Mouse (Mus musculus) stomach, embryonic 16.5 days (tissue): ENCODE measurements around the gene Lix1l. TPM values are rescaled to one million over a fixed set of nuclear protein-coding genes. Genes with fewer than 3 reads are reported as not detected.

Experiments used
- ATAC-seq: fragments of 200-750 bp; cut with Nextera tagmentation; 2 replicates; pipeline ENCODE4 v1.8.0; 2017; ENCODE audit warnings: moderate number of reproducible peaks, moderate TSS enrichment; ENCODE audit not compliant: insufficient read depth, low FRiP score
- H3K27ac ChIP-seq: fragments of 300-500 bp; sonication (generic); 2 replicates; pipeline ENCODE4 v1.5.1; 2014; ENCODE audit warnings: low read length
- H3K27me3 ChIP-seq: fragments of 300-500 bp; sonication (generic); 2 replicates; pipeline ENCODE4 v1.6.1; 2014; ENCODE audit warnings: low read length, control low read depth, mixed read lengths; ENCODE audit not compliant: control insufficient read depth, insufficient read depth
- H3K36me3 ChIP-seq: fragments of 300-500 bp; sonication (generic); 2 replicates; pipeline ENCODE4 v1.6.1; 2014; ENCODE audit warnings: low read length; ENCODE audit not compliant: control insufficient read depth, insufficient read depth
- H3K4me1 ChIP-seq: fragments of 300-500 bp; sonication (generic); 2 replicates; pipeline ENCODE4 v1.6.1; 2014; ENCODE audit warnings: low read length, control low read depth, mixed read lengths; ENCODE audit not compliant: control insufficient read depth, insufficient read depth
- H3K4me2 ChIP-seq: fragments of 300-500 bp; sonication (generic); 2 replicates; pipeline ENCODE4 v1.6.1; 2014; ENCODE audit warnings: low read depth, low read length, mixed read lengths
- H3K4me3 ChIP-seq: fragments of 300-500 bp; sonication (generic); replicated peaks from 2 replicates; pipeline ENCODE4 v1.5.1; 2014; ENCODE audit warnings: mild to moderate bottlenecking, low read length
- H3K9ac ChIP-seq: fragments of 300-500 bp; sonication (generic); 2 replicates; pipeline ENCODE4 v1.6.1; 2014; ENCODE audit warnings: low read length
- H3K9me3 ChIP-seq: fragments of 300-500 bp; sonication (generic); replicated peaks from 2 replicates; pipeline ENCODE4 v1.6.1; 2016; ENCODE audit warnings: low read length, control low read depth; ENCODE audit not compliant: control insufficient read depth
- WGBS: fragments of 180-500 bp; shearing (Covaris S2); extraction: QIAGEN DNeasy Blood & Tissue Kit; methylation state at CpG from one replicate; pipeline ENCODE4 v1.1.7; 2014; 5-methylcytosine and 5-hydroxymethylcytosine counted together
- polyA plus RNA-seq: library from polyadenylated mRNA; unstranded; fragments of >200 nt; fragmentation: Nextera tagmentation; extraction: Ambion mirVana; gene quantifications from 2 replicates; pipeline ENCODE4 v1.2.1, GENCODE M21; 2015

Gene Lix1l
- polyA plus RNA-seq, 1 experiment from 2014 or later = 7.5 TPM

DNA sequence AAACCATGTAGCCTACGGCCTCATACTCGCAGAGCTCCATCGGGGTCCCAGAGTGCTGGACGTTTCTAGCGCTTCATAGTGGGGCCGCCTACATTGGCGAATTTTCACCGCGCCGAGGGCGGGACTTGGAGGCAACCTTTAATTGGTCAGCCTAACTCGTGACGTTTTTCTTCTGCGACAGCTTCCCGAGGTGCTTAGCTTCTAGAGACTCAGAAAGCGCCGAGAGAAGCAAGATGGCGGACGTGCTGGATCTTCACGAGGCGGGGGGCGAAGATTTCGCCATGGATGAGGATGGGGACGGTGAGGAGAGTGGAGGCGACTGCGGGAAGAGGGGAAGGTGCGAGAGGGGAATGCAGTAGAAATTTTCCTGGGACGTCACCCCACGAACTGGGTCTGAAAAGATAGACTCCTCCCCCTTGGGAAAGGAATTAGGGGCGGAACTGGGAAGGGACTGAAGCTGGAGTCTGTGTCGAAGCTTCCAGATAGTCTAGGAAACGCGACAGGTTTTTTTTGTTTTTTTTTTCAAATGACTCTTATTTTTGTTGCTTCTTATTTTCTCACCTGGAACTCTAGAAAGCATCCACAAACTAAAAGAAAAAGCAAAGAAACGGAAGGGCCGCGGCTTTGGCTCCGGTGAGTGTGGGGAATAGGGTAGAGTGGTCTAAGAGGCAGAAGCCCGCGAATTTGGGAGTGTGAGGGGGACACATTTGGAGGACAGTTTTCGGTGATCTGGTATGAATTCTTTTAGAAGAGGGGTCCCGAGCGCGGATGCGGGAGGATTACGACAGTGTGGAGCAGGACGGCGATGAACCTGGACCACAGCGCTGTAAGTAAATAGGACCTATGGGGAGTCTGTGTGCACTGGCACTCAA lies 29.0 kb downstream of the Lix1l start, which contains the start of gene Rbm8a:
Rbm8a (plus strand) TSS at position 205 of the 872 bp plus-strand sequence.
- peak within 1 kb of the TSS; percentile 81 for H3K27ac ChIP-seq
- peak within 1 kb of the TSS; percentile 82 for H3K9ac ChIP-seq
- WGBS = 1% methylated on average over 48 of the region's 48 CpGs
- H3K36me3 ChIP-seq = peaks cover 6% of the 10 kb centered on the region; the same call in 1 of the 2 replicates
- ATAC-seq = peak; percentile 97
- H3K4me3 ChIP-seq = peak within 1 kb of the TSS; percentile 85
- H3K27me3 ChIP-seq = no peaks in the 10 kb centered on the region
- peak within 1 kb of the TSS; percentile 88 for H3K4me2 ChIP-seq
- peaks cover 12% of the 10 kb centered on the region for H3K4me1 ChIP-seq
- H3K9me3 ChIP-seq = no peaks in the 10 kb centered on the region

DNA sequence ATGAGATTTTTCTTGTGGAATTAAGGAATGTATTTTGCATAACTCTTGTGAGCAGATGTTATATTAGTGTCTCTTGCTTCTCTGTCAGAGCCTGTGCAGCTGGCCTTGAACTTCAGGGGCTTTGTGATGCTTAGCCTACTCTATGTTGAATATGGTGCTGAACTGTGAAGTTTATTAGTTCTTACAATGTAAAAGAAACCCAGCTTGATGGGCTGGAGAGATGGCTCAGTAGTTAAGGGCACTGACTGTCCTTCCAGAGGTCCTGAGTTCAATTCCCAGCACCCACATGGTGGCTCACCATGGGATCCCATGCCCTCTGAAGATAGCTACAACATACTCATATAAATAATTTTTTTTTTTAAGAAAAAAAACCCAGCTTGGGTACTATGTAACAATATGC lies 31.1 kb downstream of the Lix1l start:
- Histone ChIP-seq H3K9ac (no peak overlapping the region), H3K4me3 (no peak overlapping the region), H3K36me3 (peaks cover 6% of the 10 kb centered on the region; the same call in 1 of the 2 replicates), H3K27me3 (no peaks in the 10 kb centered on the region), H3K9me3 (no peaks in the 10 kb centered on the region), H3K27ac (no peak overlapping the region), H3K4me2 (no peak overlapping the region), H3K4me1 (peaks cover 20% of the 10 kb centered on the region)
- ATAC-seq = no peak

DNA sequence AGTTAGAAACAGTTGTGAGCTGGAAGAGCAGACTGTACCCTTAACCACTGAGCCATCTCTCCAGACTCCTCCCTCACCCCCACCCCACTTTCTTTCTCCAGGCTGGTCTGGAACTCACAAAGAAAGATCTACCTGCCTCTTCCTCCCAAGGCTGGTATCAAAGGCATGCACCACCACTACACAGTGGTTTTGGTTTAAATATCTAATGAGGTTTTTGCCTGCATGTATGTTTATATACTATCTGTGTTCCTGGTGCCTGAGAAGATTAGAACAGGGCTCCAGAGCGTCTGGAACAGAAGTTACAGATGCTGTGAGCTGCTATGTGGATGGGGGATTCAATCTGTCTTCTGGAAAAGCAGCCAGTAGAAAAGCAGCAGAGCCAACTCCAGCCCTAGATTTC lies 33.1 kb downstream of the Lix1l start:
- no peak overlapping the region for H3K9ac ChIP-seq
- H3K4me3 ChIP-seq = no peak overlapping the region
- no peak overlapping the region for H3K27ac ChIP-seq
- H3K4me2 ChIP-seq = no peak overlapping the region
- peaks cover 20% of the 10 kb centered on the region for H3K4me1 ChIP-seq
- 72% methylated on average over 1 of the region's 1 CpGs for WGBS
- H3K36me3 ChIP-seq = peaks cover 6% of the 10 kb centered on the region; the same call in 1 of the 2 replicates
- no peaks in the 10 kb centered on the region for H3K9me3 ChIP-seq
- ATAC-seq = no peak
- H3K27me3 ChIP-seq = no peaks in the 10 kb centered on the region

DNA sequence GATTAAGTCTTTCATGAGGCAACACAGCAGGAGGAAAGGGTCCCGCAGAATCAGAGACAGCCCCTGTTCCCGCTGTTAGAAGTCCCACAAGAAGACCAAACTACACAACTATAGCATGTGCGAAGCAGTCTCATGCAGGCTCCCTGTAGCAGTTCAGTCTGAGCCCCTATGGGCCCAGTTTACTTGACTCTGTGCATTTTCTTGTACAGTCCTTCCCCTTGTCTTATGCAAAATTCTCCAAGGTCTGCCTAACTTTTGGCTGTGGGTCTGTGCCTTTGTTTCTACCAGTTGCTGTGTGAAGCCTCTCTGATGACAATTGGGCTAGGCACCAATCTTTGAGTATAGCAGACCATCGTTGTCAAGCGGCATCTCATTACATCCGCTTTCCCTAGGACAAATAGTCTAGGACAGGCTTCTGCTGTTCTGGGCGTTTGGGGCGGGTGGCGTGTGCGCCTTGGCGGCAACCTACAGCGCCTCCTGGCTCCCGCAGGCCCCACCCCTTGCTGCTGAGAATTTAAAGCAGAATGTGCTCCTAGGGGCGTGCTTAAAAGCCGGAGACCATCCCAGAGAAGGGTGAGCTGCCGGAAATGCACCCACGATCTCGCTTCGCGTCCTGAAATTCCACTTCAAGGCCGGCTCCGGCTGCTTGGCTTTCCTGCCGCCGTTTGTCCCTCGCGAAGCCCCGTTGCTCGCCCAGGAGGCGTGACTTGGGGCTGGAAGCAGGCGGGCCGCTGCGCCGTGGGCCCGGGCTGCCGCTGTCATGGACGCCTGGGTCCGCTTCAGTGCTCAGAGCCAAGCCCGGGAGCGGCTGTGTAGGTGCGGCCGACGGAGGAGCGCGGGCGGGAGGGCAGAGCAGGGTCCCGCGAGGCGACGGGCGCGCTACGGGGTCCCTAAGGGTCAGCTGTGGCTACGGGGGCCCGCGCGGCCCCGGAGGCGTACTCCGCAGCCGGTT lies 34.3 kb downstream of the Lix1l start, which contains the start of the genes Pex11b and Gm42957:
Pex11b (plus strand) TSS at position 449 of the 952 bp plus-strand sequence.
Gm42957 (plus strand) TSS at position 547 of the 952 bp plus-strand sequence.
- Histone ChIP-seq H3K27ac (peak within 1 kb of the TSS; percentile 84), H3K9ac (peak within 1 kb of the TSS; percentile 96), H3K27me3 (no peaks in the 10 kb centered on the region), H3K4me1 (peaks cover 20% of the 10 kb centered on the region), H3K4me2 (peak within 1 kb of the TSS; percentile 53), H3K9me3 (no peaks in the 10 kb centered on the region), H3K36me3 (peaks cover 6% of the 10 kb centered on the region; the same call in 1 of the 2 replicates), H3K4me3 (peak within 1 kb of the TSS; percentile 87)
- 2% methylated on average over 60 of the region's 60 CpGs for WGBS
- ATAC-seq = peak; percentile 92

DNA sequence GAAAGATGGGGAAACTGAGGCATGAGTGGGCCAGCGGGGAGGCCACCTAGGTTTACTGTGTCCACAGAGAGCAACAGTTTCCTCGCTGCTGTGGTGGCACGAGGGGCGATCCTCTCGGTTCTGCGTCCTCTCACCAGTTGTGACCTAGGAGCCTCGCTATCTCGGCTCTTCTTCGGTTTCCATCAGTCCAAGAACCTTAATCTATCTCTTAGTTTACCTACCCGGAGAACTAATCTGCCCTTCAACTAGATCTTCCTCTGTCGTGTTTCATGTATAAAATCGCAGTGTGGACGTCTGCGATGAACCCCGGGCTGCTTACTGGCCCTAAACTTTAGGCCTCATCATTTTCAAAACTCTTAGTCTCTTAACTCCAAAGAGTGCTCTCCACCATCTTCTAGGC lies 35.0 kb downstream of the Lix1l start:
- no peak for ATAC-seq
- Histone ChIP-seq H3K36me3 (peaks cover 6% of the 10 kb centered on the region; the same call in 1 of the 2 replicates), H3K9me3 (no peaks in the 10 kb centered on the region), H3K4me2 (peak overlapping the region; percentile 53), H3K27ac (peak overlapping the region; percentile 84), H3K4me1 (peaks cover 16% of the 10 kb centered on the region; the same call in 1 of the 2 replicates), H3K9ac (peak overlapping the region; percentile 96), H3K27me3 (no peaks in the 10 kb centered on the region), H3K4me3 (peak overlapping the region; percentile 87)
- 9% methylated on average over 15 of the region's 15 CpGs for WGBS

DNA sequence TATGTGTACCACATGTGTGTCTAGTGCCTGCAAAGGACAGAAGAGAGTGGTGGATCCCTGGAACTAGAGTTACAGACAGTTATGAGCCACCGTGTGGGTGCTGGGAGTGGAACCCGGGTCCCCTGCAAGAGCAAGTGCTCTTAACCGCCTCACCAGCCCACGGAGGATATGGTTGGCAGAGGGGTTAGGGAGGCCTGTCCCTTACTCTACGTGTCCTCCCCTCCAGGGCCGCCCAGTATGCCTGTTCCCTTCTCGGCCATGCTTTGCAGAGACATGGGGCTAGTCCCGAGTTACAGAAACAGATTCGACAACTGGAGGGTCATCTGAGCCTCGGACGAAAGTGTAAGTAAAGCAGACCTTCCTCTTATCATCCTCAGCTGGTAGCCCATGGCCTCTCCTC lies 35.5 kb downstream of the Lix1l start:
- Histone ChIP-seq H3K4me2 (peak overlapping the region; percentile 53), H3K9me3 (no peaks in the 10 kb centered on the region), H3K27me3 (no peaks in the 10 kb centered on the region), H3K4me3 (peak overlapping the region; percentile 87), H3K27ac (no peak overlapping the region), H3K9ac (peak overlapping the region; percentile 96), H3K36me3 (peaks cover 6% of the 10 kb centered on the region; the same call in 1 of the 2 replicates), H3K4me1 (peaks cover 16% of the 10 kb centered on the region; the same call in 1 of the 2 replicates)
- no peak for ATAC-seq
- 65% methylated on average over 11 of the region's 11 CpGs for WGBS

DNA sequence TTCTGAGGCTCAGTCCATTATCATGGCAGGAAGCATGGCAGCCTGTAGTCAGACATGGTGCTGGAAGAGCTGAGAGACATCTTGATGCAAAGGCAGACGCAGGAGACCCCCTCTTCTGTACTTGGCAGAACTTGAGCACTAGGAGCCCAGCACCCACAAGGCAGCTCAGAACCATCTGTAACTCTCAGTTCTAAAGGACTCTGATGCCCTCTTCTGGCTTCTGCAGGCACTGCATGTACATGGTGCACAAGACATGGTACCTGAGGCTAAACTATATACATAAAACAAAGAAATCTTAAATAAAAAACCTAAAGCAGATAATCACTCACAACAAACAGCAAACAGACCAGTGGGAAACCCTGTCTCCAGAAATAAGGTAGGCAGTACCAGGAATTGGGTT lies 38.3 kb downstream of the Lix1l start:
- Histone ChIP-seq H3K4me1 (peaks cover 16% of the 10 kb centered on the region; the same call in 1 of the 2 replicates), H3K27me3 (no peaks in the 10 kb centered on the region), H3K4me3 (no peak overlapping the region), H3K36me3 (peaks cover 3% of the 10 kb centered on the region; the same call in 1 of the 2 replicates), H3K9me3 (no peaks in the 10 kb centered on the region), H3K27ac (no peak overlapping the region), H3K4me2 (no peak overlapping the region), H3K9ac (no peak overlapping the region)
- no peak for ATAC-seq
- WGBS = 87% methylated on average over 1 of the region's 1 CpGs

DNA sequence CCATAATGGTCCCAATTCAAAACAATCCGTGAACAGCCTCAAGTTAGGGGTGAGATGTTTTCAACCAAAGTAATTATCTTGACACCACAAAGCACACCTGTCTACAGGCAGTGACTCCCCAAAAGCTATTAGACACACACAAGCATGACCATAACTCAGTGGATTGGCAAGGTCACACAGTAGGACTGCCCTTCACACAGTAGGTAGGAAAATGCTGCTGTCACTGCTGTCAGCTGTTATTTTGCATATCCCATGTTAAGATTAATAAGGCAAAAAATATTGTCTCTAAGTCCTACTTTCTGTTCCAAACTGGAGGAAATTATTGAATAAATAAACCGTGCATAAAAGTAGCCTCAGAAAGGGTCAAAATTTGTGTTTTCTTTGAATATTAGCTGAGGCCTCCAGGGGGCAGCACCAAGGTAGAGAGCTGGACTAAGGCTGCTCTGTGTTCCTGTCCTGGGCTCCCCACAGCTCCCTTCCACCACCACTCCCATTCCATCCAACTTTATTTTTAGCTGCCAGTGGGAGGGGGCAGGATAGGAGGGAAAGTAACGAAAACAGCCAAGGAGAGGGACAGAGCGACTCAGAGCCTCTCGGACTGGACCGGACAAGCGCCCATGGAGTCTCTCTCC lies 44.2 kb downstream of the Lix1l start, which contains the start of gene Itga10:
Itga10 (plus strand) TSS at position 567 of the 632 bp plus-strand sequence.
- Histone ChIP-seq H3K9ac (no peak within 1 kb of the TSS), H3K36me3 (peaks cover 3% of the 10 kb centered on the region; the same call in 1 of the 2 replicates), H3K27me3 (no peaks in the 10 kb centered on the region), H3K4me1 (no peaks in the 10 kb centered on the region), H3K27ac (no peak within 1 kb of the TSS), H3K4me3 (no peak within 1 kb of the TSS), H3K4me2 (no peak within 1 kb of the TSS), H3K9me3 (no peaks in the 10 kb centered on the region)
- peak; percentile 74; the same call in 1 of the 2 replicates for ATAC-seq
- WGBS = 58% methylated on average over 7 of the region's 7 CpGs
